Comparison of ENCODE assay signal across 7 mouse cellular contexts in the genomic region with DNA sequence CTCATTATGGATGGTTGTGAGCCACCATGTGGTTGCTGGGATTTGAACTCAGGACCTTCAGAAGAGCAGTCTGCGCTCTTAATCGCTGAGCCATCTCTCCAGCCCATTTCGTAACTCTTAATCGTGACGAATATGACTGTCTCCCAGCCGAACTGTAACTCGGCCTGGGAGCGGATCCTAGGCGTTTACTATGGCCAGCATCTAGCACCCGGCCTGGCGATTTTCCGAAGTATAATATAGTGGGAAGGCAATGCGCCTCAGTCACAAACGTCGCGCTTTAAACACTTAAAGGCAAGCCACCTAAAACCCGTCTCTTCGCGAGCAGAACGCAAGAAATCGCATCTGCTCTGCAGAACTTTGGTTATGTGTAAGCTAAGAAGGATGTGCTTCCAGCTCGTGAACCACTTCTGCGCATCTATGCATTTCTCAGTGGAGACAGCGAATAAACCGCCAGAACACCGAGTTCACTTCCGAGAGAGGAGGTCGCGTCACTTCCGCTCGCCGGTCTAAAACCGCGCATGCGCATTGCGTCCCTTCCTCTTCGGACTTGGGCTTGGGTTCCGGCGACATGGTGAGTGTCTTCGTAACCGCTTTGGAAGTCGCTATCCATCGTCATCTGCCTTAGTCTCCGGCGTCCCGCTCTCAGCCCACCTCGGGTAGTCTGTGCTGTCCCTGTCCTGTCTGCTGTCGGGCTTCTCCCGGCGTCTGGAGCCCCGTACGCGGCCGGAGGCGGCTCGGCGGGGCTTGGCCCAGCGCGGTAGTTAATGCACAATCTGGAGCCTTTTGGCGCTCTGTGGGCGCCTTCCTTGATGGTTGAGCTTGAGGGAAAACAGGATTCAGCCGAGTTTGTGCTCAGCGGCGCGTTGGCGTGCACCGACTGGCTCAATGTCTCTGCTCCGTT. TPM values are rescaled to one million over a fixed set of nuclear protein-coding genes. Genes with fewer than 3 reads are reported as not detected.
DNase-seq lines count a peak whose midpoint lies in the region; ATAC-seq lines count a peak whose summit lies in the region.

A gene (plus strand): TSS at position 538 of the 901 bp plus-strand sequence.

- peak within 1 kb of the TSS; percentile 83 for H3K4me3 ChIP-seq in embryonic facial prominence, embryonic 11.5 days (ENCODE audit: low read depth, low read length)
- peak within 1 kb of the TSS; percentile 78 for H3K4me3 ChIP-seq in limb, embryonic 11.5 days (ENCODE audit: low read depth, low read length)
- H3K4me3 ChIP-seq in midbrain, embryonic 14.5 days (replicated peaks; ENCODE audit: low read depth, low read length) = peak within 1 kb of the TSS; percentile 70

- H3K27ac ChIP-seq in embryonic facial prominence, embryonic 11.5 days (replicated peaks; ENCODE audit: low read depth, low read length) = peak within 1 kb of the TSS; percentile 85
- H3K27ac ChIP-seq in limb, embryonic 11.5 days (replicated peaks; ENCODE audit: low read depth, low read length) = peak within 1 kb of the TSS; percentile 79
- H3K27ac ChIP-seq in midbrain, embryonic 14.5 days (replicated peaks; ENCODE audit: low read depth, low read length) = peak within 1 kb of the TSS; percentile 87

- H3K9ac ChIP-seq in embryonic facial prominence, embryonic 11.5 days (replicated peaks; ENCODE audit: low read length) = peak within 1 kb of the TSS; percentile 87
- peak within 1 kb of the TSS; percentile 95 for H3K9ac ChIP-seq in limb, embryonic 11.5 days (ENCODE audit: low read length)
- H3K9ac ChIP-seq in midbrain, embryonic 14.5 days (replicated peaks; ENCODE audit: low read length) = peak within 1 kb of the TSS; percentile 86

- peaks cover 4% of the 10 kb centered on the region; the same call in 1 of the 2 replicates for H3K36me3 ChIP-seq in embryonic facial prominence, embryonic 11.5 days (replicated peaks; ENCODE audit: control insufficient read depth, insufficient read depth, low read depth, low read length)
- H3K36me3 ChIP-seq in limb, embryonic 11.5 days (ENCODE audit: control insufficient read depth, insufficient read depth, low read length) = no peaks in the 10 kb centered on the region; the same call in 1 of the 2 replicates
- H3K36me3 ChIP-seq in midbrain, embryonic 14.5 days (ENCODE audit: control insufficient read depth, insufficient read depth, low read length) = peaks cover 31% of the 10 kb centered on the region

- H3K27me3 ChIP-seq in embryonic facial prominence, embryonic 11.5 days (ENCODE audit: control insufficient read depth, insufficient read depth, low read length) = no peaks in the 10 kb centered on the region
- no peaks in the 10 kb centered on the region for H3K27me3 ChIP-seq in limb, embryonic 11.5 days (ENCODE audit: control insufficient read depth, insufficient read depth, low read length)
- no peaks in the 10 kb centered on the region for H3K27me3 ChIP-seq in midbrain, embryonic 14.5 days (ENCODE audit: control insufficient read depth, insufficient read depth, low read length)

- H3K4me1 ChIP-seq in embryonic facial prominence, embryonic 11.5 days (ENCODE audit: control insufficient read depth, insufficient read depth, low read length) = no peaks in the 10 kb centered on the region
- H3K4me1 ChIP-seq in limb, embryonic 11.5 days (ENCODE audit: control insufficient read depth, insufficient read depth, low read length) = peaks cover 5% of the 10 kb centered on the region
- peaks cover 13% of the 10 kb centered on the region for H3K4me1 ChIP-seq in midbrain, embryonic 14.5 days (ENCODE audit: control insufficient read depth, insufficient read depth, low read length)

- H3K9me3 ChIP-seq in embryonic facial prominence, embryonic 11.5 days (replicated peaks; ENCODE audit: control insufficient read depth, low read length) = no peaks in the 10 kb centered on the region
- no peaks in the 10 kb centered on the region for H3K9me3 ChIP-seq in limb, embryonic 11.5 days (ENCODE audit: control insufficient read depth, low read length)
- no peaks in the 10 kb centered on the region for H3K9me3 ChIP-seq in midbrain, embryonic 14.5 days (ENCODE audit: control insufficient read depth, low read length)

- DNase-seq in adrenal gland, postnatal 14 days = peak; percentile 96
- DNase-seq in embryonic facial prominence, embryonic 11.5 days (ENCODE audit: low spot score) = peak; percentile 98
- peak; percentile 99 for DNase-seq in heart, adult 11 months
- DNase-seq in kidney, adult 18-20 months = peak; percentile 97
- DNase-seq in limb, embryonic 11.5 days (ENCODE audit: low spot score) = peak; percentile 97
- DNase-seq in midbrain, embryonic 14.5 days = peak; percentile 99
- peak; percentile 87 to 88 for DNase-seq in spleen, adult 18-20 months

- WGBS in embryonic facial prominence, embryonic 11.5 days = 3% methylated on average over 68 of the region's 68 CpGs
- WGBS in limb, embryonic 11.5 days = 3% methylated on average over 68 of the region's 68 CpGs
- WGBS in midbrain, embryonic 14.5 days = 3% methylated on average over 68 of the region's 68 CpGs

- H3K4me2 ChIP-seq in embryonic facial prominence, embryonic 11.5 days (ENCODE audit: low read depth, low read length) = peak within 1 kb of the TSS; percentile 52
- peak within 1 kb of the TSS; percentile 76 for H3K4me2 ChIP-seq in limb, embryonic 11.5 days (ENCODE audit: low read depth, severe bottlenecking)
- H3K4me2 ChIP-seq in midbrain, embryonic 14.5 days (ENCODE audit: low read length) = peak within 1 kb of the TSS; percentile 85

- peak; percentile 86 for ATAC-seq in embryonic facial prominence, embryonic 11.5 days (replicated peaks; ENCODE audit: insufficient number of reproducible peaks, low FRiP score, low TSS enrichment, low read depth)
- peak; percentile 78 for ATAC-seq in limb, embryonic 11.5 days (ENCODE audit: insufficient number of reproducible peaks, low FRiP score, low TSS enrichment, low read depth)
- ATAC-seq in midbrain, embryonic 14.5 days (ENCODE audit: low FRiP score, low TSS enrichment) = peak; percentile 91

RNA-seq across cellular contexts. Expression of the gene that starts here (rescaled TPM):
- 892 and 1,080 TPM in 2 replicates for total RNA-seq in adrenal gland, postnatal 14 days (2021)
- polyA plus RNA-seq in embryonic facial prominence, embryonic 11.5 days (2014; fragmentation: Nextera tagmentation; extraction: Ambion mirVana) = 1,634 and 1,716 TPM in 2 replicates
- polyA plus RNA-seq in limb, embryonic 11.5 days (2014; fragmentation: Nextera tagmentation; extraction: Ambion mirVana) = 1,800 and 1,853 TPM in 2 replicates
- polyA plus RNA-seq in midbrain, embryonic 14.5 days (2014; fragmentation: Nextera tagmentation; extraction: Ambion mirVana) = 1,162 and 1,243 TPM in 2 replicates

Comparison
In these comparisons a context has a peak if more than half of its experiments do, and no peak if none do; other contexts are left out.
1. Peak in every context shown above with its lines: DNase-seq, ATAC-seq, H3K4me3 ChIP-seq and H3K27ac ChIP-seq.